Mouse (Mus musculus): ENCODE measurements around the gene Cd200r3.

GRCm38 (mm10) chr16:44968113-44968512, 24.6 kb downstream of the Cd200r3 start:
- TF ChIP-seq CTCF (IDR thresholded peaks at IDR 0.05; ENCODE audit: borderline replicate concordance, control insufficient read depth, extremely low read depth, insufficient read depth, low read length, poor library complexity): no peak
- TF ChIP-seq POLR2A (IDR thresholded peaks at IDR 0.05; ENCODE audit: control insufficient read depth, extremely low read depth, insufficient read depth, low read length, poor library complexity): no peak
